Mouse (Mus musculus) ovary, adult 2 months (tissue): ENCODE data around the gene Lamc1. TPM values are rescaled to one million over a fixed set of nuclear protein-coding genes. Genes with fewer than 3 reads are reported as not detected.

Experiments used
- polyA plus RNA-seq: library from polyadenylated mRNA; depleted of rRNA; stranded (reverse); fragments of >200 nt; gene quantifications from 2 replicates; pipeline ENCODE4 v1.2.3, GENCODE M21; 2012; rRNA removed

Lamc1 gene
- 119 and 136 TPM in 2 replicates for polyA plus RNA-seq

DNA sequence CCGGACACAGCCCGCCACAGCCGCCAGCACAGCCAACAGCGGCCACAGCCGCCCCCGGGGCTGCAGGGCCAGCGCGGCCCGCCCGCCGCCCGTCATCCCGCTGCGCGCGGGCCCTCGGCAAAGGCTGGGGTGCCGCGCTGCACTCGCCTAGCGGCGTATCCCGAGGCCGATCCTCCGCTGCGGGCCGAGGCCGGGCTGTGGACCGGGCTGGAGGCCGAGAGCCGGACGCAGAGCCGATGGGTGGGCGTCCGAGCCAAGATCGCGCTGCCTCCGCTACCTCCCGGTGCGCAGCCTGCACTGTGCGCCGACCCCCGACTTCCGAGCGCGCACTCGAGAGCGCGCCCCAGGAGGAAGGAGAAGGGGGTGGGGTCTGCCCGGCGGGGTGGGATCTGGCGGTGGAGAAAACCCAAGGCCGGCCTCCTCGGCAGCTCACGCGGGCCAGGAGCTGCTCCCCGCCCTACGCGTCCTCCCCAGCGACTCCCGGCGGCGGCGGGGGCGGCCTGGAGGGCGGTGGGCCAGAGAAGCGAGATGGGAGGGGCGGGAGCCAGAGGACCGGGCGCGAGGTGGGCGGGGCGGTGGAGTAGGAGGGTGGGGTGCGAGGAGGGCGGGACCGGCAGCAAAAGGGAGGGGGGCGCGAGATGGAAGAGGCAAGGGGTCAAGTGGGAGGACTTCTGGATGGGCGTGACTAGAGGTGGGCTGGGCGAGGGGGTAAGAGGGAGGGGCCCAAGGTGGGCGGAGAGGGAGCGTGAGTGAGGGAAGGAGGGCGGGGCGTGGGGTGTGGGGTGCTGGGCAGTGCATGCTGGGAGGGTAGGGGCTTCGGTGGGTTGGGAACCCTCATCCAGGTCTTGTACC is at the start of gene Lamc1:
TSS of gene Lamc1 (minus strand) at position 343 of the 852 bp plus-strand sequence.

DNA sequence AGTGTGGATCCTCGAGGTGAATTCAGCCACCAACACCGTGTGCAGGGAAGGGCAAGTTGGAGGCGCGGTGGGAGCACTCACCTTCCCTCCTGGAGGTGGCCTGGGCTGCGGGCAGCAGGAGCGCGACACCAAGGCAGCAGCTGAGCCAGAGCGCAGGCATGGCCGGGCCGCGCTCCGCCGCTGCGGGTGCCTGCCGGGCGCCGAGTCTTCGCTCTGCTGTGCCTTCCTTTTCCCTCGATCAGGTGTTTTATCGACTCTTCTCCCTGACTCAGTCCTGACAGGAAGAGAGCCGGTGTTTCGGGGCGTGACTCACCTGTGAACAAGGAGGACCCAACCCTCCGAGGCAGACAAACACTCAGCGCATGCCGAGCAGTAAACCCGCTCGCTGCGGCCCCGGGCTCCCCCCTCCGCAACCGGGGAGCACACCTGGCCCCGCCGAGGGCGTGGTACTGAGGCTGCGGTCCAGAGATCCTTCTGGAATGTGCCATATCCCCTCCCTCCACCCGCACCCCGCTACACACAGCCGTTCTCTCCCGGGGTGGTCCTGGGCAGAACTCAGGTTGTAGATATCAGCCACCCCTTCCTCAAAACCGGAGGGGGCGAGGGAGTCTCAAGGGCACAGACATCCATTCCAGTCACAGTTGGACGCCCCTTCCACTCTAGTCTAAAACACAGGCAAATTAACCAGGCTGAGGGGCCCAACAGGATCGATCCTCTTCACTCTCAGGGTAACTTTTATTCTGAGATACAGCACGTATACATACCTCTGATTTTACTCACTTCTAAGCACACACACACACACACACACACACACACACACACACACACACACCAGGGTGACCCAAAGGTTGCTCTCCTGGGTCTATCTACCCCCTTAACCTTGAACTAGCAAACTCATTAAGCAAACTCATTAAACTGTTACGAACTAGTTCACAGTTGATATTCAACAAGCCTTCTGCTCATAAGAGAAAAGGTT is 146.5 kb downstream of the Lamc1 start, which contains the start of gene Lamc2:
TSS of gene Lamc2 (minus strand) at position 620 of the 976 bp plus-strand sequence.

Other genes starting within 250 kb of the Lamc1 start
- 10.2 and 12.7 TPM in 2 replicates for gene Lamc2, start 146.3 kb downstream of the Lamc1 start, polyA plus RNA-seq
- gene Shcbp1l, start 92.4 kb upstream of the Lamc1 start, polyA plus RNA-seq: 0.12 and 0.17 TPM in 2 replicates
- 4.8 and 6.9 TPM in 2 replicates for gene Dhx9, start 154.9 kb upstream of the Lamc1 start, polyA plus RNA-seq
- 2.6 and 3.0 TPM in 2 replicates for gene Npl, start 217.3 kb upstream of the Lamc1 start, polyA plus RNA-seq